Mouse (Mus musculus): ENCODE measurements around the gene Pradc1. TPM values are rescaled to one million over a fixed set of nuclear protein-coding genes. Genes with fewer than 3 reads are reported as not detected.

Gene Pradc1
- 25.7 and 31.4 TPM in 2 replicates for polyA plus RNA-seq (2016; fragmentation: Nextera tagmentation; extraction: Ambion mirVana)

DNA sequence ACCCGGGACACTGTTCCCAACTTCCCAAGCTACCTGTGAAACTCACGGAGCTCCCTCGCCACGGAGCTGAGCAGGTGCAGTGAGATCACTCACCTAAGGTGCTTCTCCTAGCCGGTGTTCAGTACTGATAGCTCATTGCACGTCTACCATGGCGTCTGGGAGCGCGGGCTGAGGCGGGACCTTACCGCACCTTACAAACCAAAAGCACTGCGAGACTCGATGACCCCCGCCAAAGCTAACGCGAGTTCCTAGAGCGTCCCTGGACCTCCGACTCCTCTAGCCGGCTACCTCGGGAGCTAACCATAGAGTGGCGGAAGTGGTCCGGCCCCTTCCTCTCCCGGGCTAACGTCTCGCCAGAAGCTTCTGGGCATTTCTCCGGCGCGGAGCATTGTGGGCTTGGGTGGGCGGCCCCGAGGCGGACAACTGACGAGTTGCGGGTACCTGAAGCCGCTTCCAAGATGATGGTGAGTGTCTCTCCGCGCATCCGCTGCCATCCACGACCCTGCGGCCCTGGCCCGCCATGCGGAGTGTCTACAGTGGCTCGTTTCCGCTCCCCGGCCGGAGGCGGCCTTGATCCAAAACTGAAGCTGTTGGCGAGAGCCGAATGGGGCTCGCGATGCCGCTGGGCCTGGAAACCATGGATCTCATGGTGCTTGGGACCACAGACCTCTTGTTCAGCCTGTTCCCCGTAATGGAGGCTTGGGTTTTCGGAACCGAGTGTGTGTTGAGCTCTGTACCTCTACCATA, at the start of gene Pradc1:
Gene Pradc1, minus strand, starts transcription at position 307 of the 747 bp plus-strand sequence.
- Histone ChIP-seq H3K27ac (peak within 1 kb of the TSS; percentile 92), H3K4me1 (replicated peaks) (peaks cover 26% of the 10 kb centered on the region), H3K9ac (replicated peaks) (peak within 1 kb of the TSS; percentile 88), H3K27me3 (no peaks in the 10 kb centered on the region), H3K9me3 (no peaks in the 10 kb centered on the region), H3K4me2 (peak within 1 kb of the TSS; percentile 94), H3K36me3 (peaks cover 16% of the 10 kb centered on the region; the same call in 1 of the 2 replicates), H3K4me3 (replicated peaks) (peak within 1 kb of the TSS; percentile 76)
- WGBS, result under 1% methylated on average over 54 of the region's 54 CpGs
- ATAC-seq (ENCODE audit: insufficient number of reproducible peaks, insufficient read depth, low FRiP score, low TSS enrichment, low read depth), result peak; percentile 91

DNA sequence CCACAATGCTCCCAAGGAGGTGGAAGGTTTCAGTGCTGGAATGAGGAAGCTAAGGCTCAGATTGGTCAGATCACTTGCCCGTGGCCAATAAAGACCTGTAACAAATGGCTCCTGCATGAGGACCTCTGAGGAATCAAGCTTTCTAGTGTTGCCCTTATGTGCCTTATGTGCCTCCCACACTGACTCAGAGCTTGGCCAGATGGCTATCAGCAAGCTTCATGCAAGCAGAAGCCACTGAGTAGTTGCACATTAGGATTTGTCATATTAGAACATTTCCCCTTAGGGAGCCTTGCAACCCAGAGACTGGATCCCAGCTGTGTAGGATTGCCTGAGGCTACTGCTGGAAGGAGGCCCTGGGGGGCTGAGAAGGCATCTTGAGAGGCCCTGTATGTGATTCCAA, 48.6 kb upstream of the Pradc1 start:
- H3K4me2 ChIP-seq, result no peak overlapping the region
- H3K4me1 ChIP-seq (replicated peaks), result peaks cover 17% of the 10 kb centered on the region
- H3K9ac ChIP-seq (replicated peaks), result no peak overlapping the region
- 59% methylated on average over 1 of the region's 1 CpGs for WGBS
- H3K9me3 ChIP-seq, result no peaks in the 10 kb centered on the region
- peaks cover 54% of the 10 kb centered on the region for H3K27me3 ChIP-seq
- no peak for ATAC-seq (ENCODE audit: insufficient number of reproducible peaks, insufficient read depth, low FRiP score, low TSS enrichment, low read depth)
- H3K36me3 ChIP-seq, result no peaks in the 10 kb centered on the region
- no peak overlapping the region for H3K27ac ChIP-seq
- H3K4me3 ChIP-seq (replicated peaks), result no peak overlapping the region

DNA sequence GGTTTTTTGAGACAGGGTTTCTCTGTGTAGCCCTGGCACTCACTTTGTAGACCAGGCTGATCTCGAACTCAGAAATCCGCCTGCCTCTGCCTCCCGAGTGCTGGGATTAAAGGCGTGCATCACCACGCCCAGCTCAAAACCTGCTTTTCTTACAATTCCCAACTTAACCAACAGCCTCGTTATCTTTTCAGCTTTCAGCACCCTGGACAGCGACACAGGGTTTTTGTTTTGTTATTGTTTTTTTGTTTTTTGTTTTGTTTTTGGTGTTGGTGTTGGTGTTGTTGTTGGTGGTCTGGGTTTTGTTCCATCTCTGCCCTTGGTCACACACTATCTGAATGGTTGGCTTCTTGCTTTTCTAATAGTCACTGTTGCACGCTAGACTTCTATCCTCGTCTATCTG, 46.4 kb upstream of the Pradc1 start:
- ATAC-seq (ENCODE audit: insufficient number of reproducible peaks, insufficient read depth, low FRiP score, low TSS enrichment, low read depth), result no peak
- H3K9ac ChIP-seq (replicated peaks), result no peak overlapping the region
- H3K4me3 ChIP-seq (replicated peaks), result no peak overlapping the region
- H3K27me3 ChIP-seq, result peaks cover 36% of the 10 kb centered on the region
- H3K9me3 ChIP-seq, result no peaks in the 10 kb centered on the region
- no peaks in the 10 kb centered on the region for H3K36me3 ChIP-seq
- no peak overlapping the region for H3K27ac ChIP-seq
- H3K4me1 ChIP-seq (replicated peaks), result peaks cover 14% of the 10 kb centered on the region
- WGBS, result 59% methylated on average over 9 of the region's 9 CpGs
- no peak overlapping the region for H3K4me2 ChIP-seq

DNA sequence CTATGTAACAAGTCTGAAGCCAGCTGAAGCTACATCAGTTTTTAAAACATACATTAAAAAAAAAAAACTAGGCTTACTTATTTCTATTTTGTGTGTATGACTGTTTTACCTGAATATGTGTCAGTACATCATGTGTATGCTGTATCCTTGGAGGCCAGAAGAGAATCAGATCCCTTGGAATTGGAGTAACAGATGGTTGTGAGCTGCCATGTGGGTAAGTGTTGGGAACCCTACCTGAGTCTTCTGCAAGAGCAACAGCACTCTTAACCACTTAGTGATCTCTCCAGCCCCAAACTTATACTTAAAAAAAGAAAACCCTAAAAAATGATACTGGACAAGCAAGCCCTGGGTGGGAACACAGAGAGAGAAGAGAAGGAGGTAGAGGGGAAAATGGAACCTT, 45.2 kb upstream of the Pradc1 start:
- no peak overlapping the region for H3K4me2 ChIP-seq
- no peak overlapping the region for H3K27ac ChIP-seq
- no peak overlapping the region for H3K9ac ChIP-seq (replicated peaks)
- ATAC-seq (ENCODE audit: insufficient number of reproducible peaks, insufficient read depth, low FRiP score, low TSS enrichment, low read depth), result no peak
- H3K4me3 ChIP-seq (replicated peaks), result no peak overlapping the region
- no peaks in the 10 kb centered on the region for H3K36me3 ChIP-seq
- H3K9me3 ChIP-seq, result no peaks in the 10 kb centered on the region
- peaks cover 10% of the 10 kb centered on the region for H3K4me1 ChIP-seq (replicated peaks)
- H3K27me3 ChIP-seq, result peaks cover 24% of the 10 kb centered on the region

DNA sequence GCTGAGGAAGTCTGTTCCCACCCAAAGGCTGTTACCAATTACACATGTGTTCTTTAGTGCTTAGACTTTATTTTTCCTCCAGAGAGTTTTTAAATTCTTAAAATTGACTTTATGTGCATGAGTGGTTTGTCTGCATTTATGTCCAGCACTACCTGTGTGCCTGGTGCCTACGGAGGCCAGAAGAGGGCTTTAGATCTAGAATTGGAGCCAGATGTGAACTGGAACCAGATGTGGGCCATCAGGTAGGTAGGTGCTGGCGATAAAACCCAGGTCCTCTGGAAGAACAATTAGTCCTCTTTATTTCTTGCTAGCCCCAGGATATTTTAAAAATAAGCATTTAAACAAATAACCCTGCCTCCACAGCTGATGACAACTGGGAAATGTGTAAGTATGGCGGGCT, 39.8 kb upstream of the Pradc1 start:
- Histone ChIP-seq H3K4me3 (replicated peaks) (no peak overlapping the region), H3K9me3 (no peaks in the 10 kb centered on the region), H3K36me3 (no peaks in the 10 kb centered on the region), H3K4me1 (replicated peaks) (peaks cover 34% of the 10 kb centered on the region), H3K4me2 (no peak overlapping the region), H3K27ac (no peak overlapping the region), H3K9ac (replicated peaks) (no peak overlapping the region), H3K27me3 (peaks cover 17% of the 10 kb centered on the region; the same call in 1 of the 2 replicates)
- 20% methylated on average over 3 of the region's 3 CpGs for WGBS
- peak; percentile 66 for ATAC-seq (ENCODE audit: insufficient number of reproducible peaks, insufficient read depth, low FRiP score, low TSS enrichment, low read depth)

DNA sequence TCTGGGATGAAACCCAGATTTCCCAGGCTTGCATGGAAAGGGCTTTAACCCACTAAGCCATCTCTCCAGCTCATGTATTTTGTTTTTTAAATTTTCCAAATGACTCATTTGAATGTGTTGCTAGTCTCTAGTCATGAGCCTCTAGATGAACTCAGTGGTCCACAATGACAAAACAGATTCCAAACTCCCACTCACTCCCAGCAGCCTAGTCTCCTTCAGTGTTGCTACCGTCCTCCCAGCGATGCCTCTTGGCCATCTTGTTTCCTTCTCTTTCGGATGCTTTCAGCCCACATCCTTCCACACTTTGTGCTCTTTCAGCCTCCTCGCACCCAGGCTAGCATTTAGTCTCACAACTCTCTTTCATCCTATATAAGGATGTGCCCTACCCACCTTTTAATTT, 38.5 kb upstream of the Pradc1 start:
- H3K27ac ChIP-seq, result no peak overlapping the region
- H3K27me3 ChIP-seq, result peaks cover 30% of the 10 kb centered on the region
- H3K9me3 ChIP-seq, result no peaks in the 10 kb centered on the region
- no peaks in the 10 kb centered on the region for H3K36me3 ChIP-seq
- no peak for ATAC-seq (ENCODE audit: insufficient number of reproducible peaks, insufficient read depth, low FRiP score, low TSS enrichment, low read depth)
- 83% methylated on average over 4 of the region's 4 CpGs for WGBS
- H3K4me3 ChIP-seq (replicated peaks), result no peak overlapping the region
- H3K4me2 ChIP-seq, result no peak overlapping the region
- no peak overlapping the region for H3K9ac ChIP-seq (replicated peaks)
- H3K4me1 ChIP-seq (replicated peaks), result peaks cover 34% of the 10 kb centered on the region

DNA sequence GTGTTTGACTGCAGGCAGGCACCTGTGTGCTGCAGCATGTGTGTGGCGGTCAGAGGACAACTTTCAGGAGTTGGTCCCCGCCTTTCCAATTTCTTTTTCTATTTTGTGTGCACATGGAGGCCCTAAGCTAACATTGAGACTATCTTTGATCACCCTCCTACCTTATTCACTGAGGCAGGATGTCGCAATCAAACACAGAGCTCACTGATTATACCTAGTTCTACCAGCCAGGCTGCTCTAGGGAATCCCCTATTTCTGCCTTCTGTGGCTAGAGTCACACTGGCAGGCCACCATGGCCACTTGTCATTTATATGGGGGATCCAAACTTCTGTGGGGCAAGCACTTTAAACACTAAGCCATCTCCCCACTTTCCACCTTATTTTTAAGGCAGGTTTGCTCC, 37.9 kb upstream of the Pradc1 start:
- H3K27ac ChIP-seq, result no peak overlapping the region
- no peak overlapping the region for H3K4me3 ChIP-seq (replicated peaks)
- no peak for ATAC-seq (ENCODE audit: insufficient number of reproducible peaks, insufficient read depth, low FRiP score, low TSS enrichment, low read depth)
- H3K4me2 ChIP-seq, result no peak overlapping the region
- H3K27me3 ChIP-seq, result peaks cover 36% of the 10 kb centered on the region
- H3K9me3 ChIP-seq, result no peaks in the 10 kb centered on the region
- 75% methylated on average over 3 of the region's 3 CpGs for WGBS
- H3K36me3 ChIP-seq, result no peaks in the 10 kb centered on the region
- H3K9ac ChIP-seq (replicated peaks), result no peak overlapping the region
- peaks cover 36% of the 10 kb centered on the region for H3K4me1 ChIP-seq (replicated peaks)

DNA sequence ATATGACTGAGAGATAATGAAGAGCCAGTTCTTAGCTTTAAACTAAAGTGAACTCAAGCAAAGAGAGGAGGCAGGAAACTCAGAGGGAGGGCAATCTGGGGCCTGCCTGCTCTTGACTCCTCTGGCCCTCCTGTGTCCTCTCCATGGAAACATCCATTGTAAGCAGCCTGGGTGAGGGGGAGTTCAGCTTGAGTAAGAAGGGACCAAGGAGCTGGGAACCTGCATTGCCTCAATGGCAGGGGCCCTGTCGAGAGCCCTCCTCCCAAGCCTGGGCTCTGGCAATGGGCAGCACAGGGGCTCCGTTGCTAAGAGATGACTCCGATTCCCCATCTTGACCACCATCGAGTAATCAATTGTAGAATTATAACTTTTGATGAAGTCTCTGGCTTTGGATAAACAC, 36.7 kb upstream of the Pradc1 start:
- 86% methylated on average over 4 of the region's 4 CpGs for WGBS
- Histone ChIP-seq H3K4me3 (replicated peaks) (no peak overlapping the region), H3K27me3 (peaks cover 43% of the 10 kb centered on the region), H3K36me3 (no peaks in the 10 kb centered on the region), H3K27ac (no peak overlapping the region), H3K9ac (replicated peaks) (no peak overlapping the region), H3K4me2 (no peak overlapping the region), H3K4me1 (replicated peaks) (peaks cover 48% of the 10 kb centered on the region), H3K9me3 (no peaks in the 10 kb centered on the region)
- no peak for ATAC-seq (ENCODE audit: insufficient number of reproducible peaks, insufficient read depth, low FRiP score, low TSS enrichment, low read depth)

DNA sequence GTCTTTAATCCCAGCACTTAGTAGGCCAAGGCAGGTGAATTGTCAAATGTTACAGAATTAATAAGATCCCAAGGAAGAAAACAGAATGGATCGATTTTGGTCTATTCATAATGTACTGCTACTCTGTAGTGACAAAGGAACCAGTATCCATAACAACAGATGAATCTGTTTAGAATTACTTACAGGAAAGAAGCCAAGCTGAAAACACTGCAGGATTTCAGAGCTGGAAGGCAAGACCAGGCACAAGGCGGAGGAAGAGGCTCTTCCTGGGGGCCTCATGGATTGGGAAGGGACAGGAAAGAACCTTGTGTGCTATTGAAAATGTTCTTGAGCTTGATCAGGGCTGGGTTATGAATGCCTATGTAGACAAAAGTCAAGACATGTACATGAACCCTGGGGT, 34.0 kb upstream of the Pradc1 start:
- Histone ChIP-seq H3K27me3 (peaks cover 71% of the 10 kb centered on the region), H3K36me3 (no peaks in the 10 kb centered on the region), H3K4me1 (replicated peaks) (peaks cover 36% of the 10 kb centered on the region), H3K9me3 (no peaks in the 10 kb centered on the region), H3K4me2 (no peak overlapping the region), H3K9ac (replicated peaks) (no peak overlapping the region), H3K27ac (no peak overlapping the region), H3K4me3 (replicated peaks) (no peak overlapping the region)
- no peak for ATAC-seq (ENCODE audit: insufficient number of reproducible peaks, insufficient read depth, low FRiP score, low TSS enrichment, low read depth)
- 70% methylated on average over 2 of the region's 2 CpGs for WGBS

DNA sequence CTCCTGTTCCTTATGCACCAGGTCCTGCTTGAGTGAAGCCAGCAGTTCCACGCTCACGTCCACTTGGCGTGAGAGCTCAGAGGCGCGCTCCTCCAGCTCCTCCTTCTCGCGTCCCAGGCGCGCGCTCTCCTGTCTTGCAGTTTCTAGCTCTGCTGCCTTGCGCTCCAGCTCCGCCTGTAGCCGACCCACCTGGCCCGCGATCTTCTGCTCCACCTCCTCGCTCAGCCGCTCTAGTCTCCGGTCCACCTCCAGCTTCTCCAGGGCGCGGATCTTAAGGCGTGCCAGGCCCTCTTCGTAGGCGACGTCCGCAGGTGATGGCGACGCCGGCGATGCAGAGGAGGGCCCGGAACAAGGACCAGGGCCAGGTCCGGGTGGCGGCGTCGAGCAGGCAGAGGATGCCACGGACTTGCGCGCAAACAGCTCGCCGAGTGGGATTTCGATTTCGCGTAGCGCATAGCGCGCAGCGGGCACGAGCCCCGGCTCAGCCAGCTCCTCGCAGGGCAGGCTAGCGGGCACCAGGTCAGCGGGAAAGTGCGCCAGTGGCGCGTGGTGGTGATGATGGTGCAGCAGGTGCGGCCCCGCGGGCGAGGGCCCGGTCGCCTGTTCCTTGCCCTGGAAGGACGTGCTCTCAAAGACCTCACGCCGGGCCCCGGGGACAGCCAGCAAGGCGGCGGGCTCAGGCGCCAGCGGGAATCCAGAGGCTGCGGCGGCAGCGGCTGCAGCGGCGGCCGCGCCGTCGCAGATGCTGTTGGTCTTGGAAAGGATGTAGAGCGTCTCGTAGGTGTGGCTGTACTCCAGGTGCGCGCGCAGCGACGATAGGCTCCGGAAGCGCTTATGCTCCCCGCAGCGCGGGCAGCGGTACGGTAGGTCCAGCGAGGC, 32.3 kb upstream of the Pradc1 start:
- 3% methylated on average over 92 of the region's 92 CpGs for WGBS
- no peaks in the 10 kb centered on the region for H3K9me3 ChIP-seq
- peak overlapping the region; percentile 45; the same call in 1 of the 2 replicates for H3K9ac ChIP-seq (replicated peaks)
- peak overlapping the region; percentile 46 for H3K4me3 ChIP-seq (replicated peaks)
- ATAC-seq (ENCODE audit: insufficient number of reproducible peaks, insufficient read depth, low FRiP score, low TSS enrichment, low read depth), result no peak; the same call in 1 of the 2 replicates
- H3K4me2 ChIP-seq, result peak overlapping the region; percentile 69
- H3K36me3 ChIP-seq, result no peaks in the 10 kb centered on the region
- H3K4me1 ChIP-seq (replicated peaks), result peaks cover 19% of the 10 kb centered on the region
- no peak overlapping the region for H3K27ac ChIP-seq
- peaks cover 85% of the 10 kb centered on the region for H3K27me3 ChIP-seq

DNA sequence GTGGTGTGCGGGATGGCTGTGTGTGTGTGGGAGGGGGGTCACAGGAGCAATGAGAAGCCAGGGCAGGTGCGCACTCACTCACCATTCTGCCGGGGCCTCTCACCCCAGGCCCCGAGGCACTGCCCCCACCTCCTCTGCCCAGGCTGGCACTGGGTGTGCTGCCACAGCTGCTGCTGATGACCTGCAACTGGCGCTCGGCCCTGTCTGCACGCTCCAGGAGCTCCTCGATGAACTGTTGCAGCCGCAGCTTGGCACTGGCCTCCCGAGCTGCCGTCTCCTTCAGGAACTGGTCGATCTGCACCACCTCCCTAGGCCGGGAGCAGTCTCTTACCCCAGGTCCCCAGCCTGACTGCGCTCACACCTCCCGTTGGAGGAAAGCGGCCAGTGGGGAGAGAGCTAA, 28.9 kb upstream of the Pradc1 start:
- H3K4me2 ChIP-seq, result no peak overlapping the region
- H3K4me3 ChIP-seq (replicated peaks), result no peak overlapping the region
- H3K9me3 ChIP-seq, result no peaks in the 10 kb centered on the region
- H3K4me1 ChIP-seq (replicated peaks), result peaks cover 18% of the 10 kb centered on the region
- no peak overlapping the region for H3K27ac ChIP-seq
- H3K27me3 ChIP-seq, result peaks cover 84% of the 10 kb centered on the region
- 65% methylated on average over 16 of the region's 16 CpGs for WGBS
- ATAC-seq (ENCODE audit: insufficient number of reproducible peaks, insufficient read depth, low FRiP score, low TSS enrichment, low read depth), result no peak
- no peaks in the 10 kb centered on the region for H3K36me3 ChIP-seq
- no peak overlapping the region for H3K9ac ChIP-seq (replicated peaks)

All from limb, embryonic 12.5 days (tissue).